Mouse (Mus musculus): Measurements from ENCODE around the gene Cabcoco1.

- TF ChIP-seq POLR2A (IDR thresholded peaks at IDR 0.05; ENCODE audit: borderline replicate concordance, extremely low read depth, low read depth, low read length) (no peak), CTCF (IDR thresholded peaks at IDR 0.05; ENCODE audit: insufficient read depth, low read length) (no peak)
Measured at GRCm38 (mm10) chr10:68388138-68388537, 153.6 kb downstream of the Cabcoco1 start.

Data from lung, adult 2 months (tissue).